Mouse (Mus musculus) forebrain, postnatal 0 days (tissue): ENCODE data around the gene Edrf1. TPM values are rescaled to one million over a fixed set of nuclear protein-coding genes. Genes with fewer than 3 reads are reported as not detected.

Experiments
- ATAC-seq: fragments of 200-750 bp; cut with Nextera tagmentation; 2 replicates; pipeline ENCODE4 v1.8.0; 2017; ENCODE audit warnings: mild to moderate bottlenecking, moderate library complexity
- DNase-seq: peaks from one replicate; pipeline ENCODE4 v3.0.0-alpha.2; 2015
- H3K27ac ChIP-seq: fragments of 300-500 bp; sonication (generic); 2 replicates; pipeline ENCODE4 v1.5.1; 2014; ENCODE audit warnings: low read depth, mild to moderate bottlenecking, antibody characterized with exemption, low read length, moderate library complexity, mixed read lengths
- H3K27me3 ChIP-seq: fragments of 300-500 bp; sonication (generic); 2 replicates; pipeline ENCODE4 v1.6.1; 2014; ENCODE audit warnings: mild to moderate bottlenecking, low read length, mixed read lengths; ENCODE audit not compliant: insufficient read depth
- H3K36me3 ChIP-seq: fragments of 300-500 bp; sonication (generic); 2 replicates; pipeline ENCODE4 v1.6.1; 2014; ENCODE audit warnings: mild to moderate bottlenecking, moderate library complexity; ENCODE audit not compliant: insufficient read depth
- H3K4me1 ChIP-seq: fragments of 300-500 bp; sonication (generic); 2 replicates; pipeline ENCODE4 v1.6.1; 2014; ENCODE audit warnings: antibody characterized with exemption; ENCODE audit not compliant: insufficient read depth
- H3K4me2 ChIP-seq: fragments of 300-500 bp; sonication (generic); 2 replicates; pipeline ENCODE4 v1.6.1; 2014; ENCODE audit warnings: low read depth, mild to moderate bottlenecking, moderate library complexity
- H3K4me3 ChIP-seq: fragments of 300-500 bp; sonication (generic); 2 replicates; pipeline ENCODE4 v1.5.1; 2014; ENCODE audit warnings: low read depth, low read length, mixed read lengths
- H3K9ac ChIP-seq: fragments of 300-500 bp; sonication (generic); 2 replicates; pipeline ENCODE4 v1.6.1; 2014; ENCODE audit warnings: mild to moderate bottlenecking
- H3K9me3 ChIP-seq: fragments of 300-500 bp; sonication (generic); 2 replicates; pipeline ENCODE4 v1.6.1; 2016; ENCODE audit warnings: low read length
- CTCF ChIP-seq: sonication (generic); IDR thresholded peaks from 2 replicates; pipeline ENCODE4 v1.5.1; 2016; ENCODE audit warnings: antibody characterized with exemption, control low read depth, low read depth
- WGBS: fragments of 180-500 bp; shearing (Covaris S2); extraction: QIAGEN DNeasy Blood & Tissue Kit; methylation state at CpG from one replicate; pipeline ENCODE4 v1.1.7; 2014; 5-methylcytosine and 5-hydroxymethylcytosine counted together
- polyA plus RNA-seq: library from polyadenylated mRNA; unstranded; fragments of >200 nt; fragmentation: Nextera tagmentation; extraction: Ambion mirVana; gene quantifications from 2 replicates; pipeline ENCODE4 v1.2.1, GENCODE M21; 2015
- total RNA-seq: library from RNA; depleted of rRNA; stranded (reverse); fragments of >200 nt; gene quantifications from 2 replicates; pipeline ENCODE4 v1.2.3, GENCODE M21; 2014

Gene Edrf1
- total and polyA plus RNA-seq, 2 experiments from 2014 or later = 10.5 to 27.8 TPM

- H3K36me3 ChIP-seq = peaks cover 10% of the 10 kb centered on the region; the same call in 1 of the 2 replicates
- H3K27me3 ChIP-seq = no peaks in the 10 kb centered on the region
- no peak overlapping the region for H3K9ac ChIP-seq
- DNase-seq (no peak), ATAC-seq (no peak)
- 88% methylated on average over 12 of the region's 12 CpGs for WGBS
- H3K4me1 ChIP-seq = no peaks in the 10 kb centered on the region
- TF ChIP-seq CTCF = no peak
- H3K27ac ChIP-seq = no peak overlapping the region
- no peaks in the 10 kb centered on the region for H3K9me3 ChIP-seq
- H3K4me3 ChIP-seq = no peak overlapping the region
- H3K4me2 ChIP-seq = no peak overlapping the region
Measured at GRCm38 (mm10) chr7:133698021-133698709, 60.8 kb downstream of the Edrf1 start.

DNA sequence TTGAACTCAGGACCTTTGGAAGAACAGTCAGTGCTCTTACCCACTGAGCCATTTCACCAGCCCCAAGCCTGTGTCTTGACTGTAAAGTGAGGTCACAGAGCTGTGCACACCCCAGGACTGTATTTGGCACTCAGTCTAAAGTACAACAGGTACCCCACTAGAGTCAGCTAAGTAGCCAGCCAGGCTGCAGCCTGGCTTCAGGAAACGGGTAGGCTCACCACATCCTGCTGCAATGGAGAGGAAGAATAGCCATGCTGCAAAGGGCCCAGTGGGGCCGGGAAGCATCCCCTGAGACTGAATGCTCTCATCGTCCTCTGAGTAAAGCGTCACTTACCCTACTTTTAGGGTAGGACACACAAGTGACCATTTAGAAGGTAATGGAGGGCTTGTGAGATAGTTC is 62.5 kb downstream of the Edrf1 start:
- Histone ChIP-seq H3K27ac (no peak overlapping the region), H3K4me1 (no peaks in the 10 kb centered on the region), H3K9me3 (no peaks in the 10 kb centered on the region), H3K4me2 (no peak overlapping the region), H3K36me3 (peaks cover 10% of the 10 kb centered on the region; the same call in 1 of the 2 replicates), H3K9ac (no peak overlapping the region), H3K27me3 (no peaks in the 10 kb centered on the region), H3K4me3 (no peak overlapping the region)
- ATAC-seq = no peak
- no peak for TF ChIP-seq CTCF
- WGBS = 87% methylated on average over 4 of the region's 4 CpGs
- DNase-seq = no peak

DNA sequence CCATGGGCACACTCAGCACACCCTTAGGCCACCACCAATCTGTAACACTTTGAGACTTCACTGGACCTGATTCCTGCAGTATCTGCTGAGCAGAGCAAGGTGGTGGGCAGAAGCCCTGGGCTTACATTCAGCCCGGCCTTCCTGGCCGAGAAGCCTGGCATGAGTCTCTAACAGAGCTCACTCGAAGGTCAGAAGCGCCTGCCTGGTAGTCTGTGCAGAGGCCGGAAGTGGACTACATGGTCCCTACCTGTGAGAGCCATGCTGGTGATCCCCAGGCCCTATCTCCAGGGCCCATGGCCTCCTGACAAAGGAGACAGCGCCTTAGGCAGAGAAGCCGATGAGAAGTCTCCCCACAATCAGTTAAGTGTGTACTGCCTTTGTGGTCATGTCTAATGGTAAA is 64.0 kb downstream of the Edrf1 start:
- Histone ChIP-seq H3K4me3 (no peak overlapping the region), H3K27me3 (no peaks in the 10 kb centered on the region), H3K4me1 (no peaks in the 10 kb centered on the region), H3K36me3 (peaks cover 10% of the 10 kb centered on the region; the same call in 1 of the 2 replicates), H3K9me3 (no peaks in the 10 kb centered on the region), H3K27ac (no peak overlapping the region), H3K4me2 (no peak overlapping the region), H3K9ac (no peak overlapping the region)
- WGBS = 96% methylated on average over 7 of the region's 7 CpGs
- DNase-seq = no peak
- no peak for TF ChIP-seq CTCF
- ATAC-seq = no peak

DNA sequence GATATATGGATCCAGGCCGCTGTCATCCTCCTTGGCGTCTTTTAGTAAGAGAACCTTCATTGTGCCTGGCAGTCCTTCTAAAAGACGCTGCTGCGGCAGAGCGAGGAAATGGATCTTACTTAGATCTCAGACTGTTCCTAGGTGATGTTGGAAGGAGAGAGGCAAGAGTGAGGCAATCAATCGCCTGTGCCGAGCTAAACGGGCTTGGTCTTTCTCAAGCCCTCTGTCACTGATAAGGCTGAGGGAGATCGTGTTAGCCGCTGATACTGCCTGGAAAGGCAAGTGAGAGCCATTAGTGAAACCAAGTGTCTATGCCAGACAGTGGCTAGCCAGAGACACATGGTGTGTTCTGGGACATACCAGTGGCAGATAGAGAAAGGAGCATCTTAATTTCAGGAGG is 65.0 kb downstream of the Edrf1 start:
- no peak overlapping the region for H3K4me3 ChIP-seq
- H3K27ac ChIP-seq = no peak overlapping the region
- H3K9me3 ChIP-seq = no peaks in the 10 kb centered on the region
- ATAC-seq (no peak), DNase-seq (no peak)
- no peak for TF ChIP-seq CTCF
- H3K36me3 ChIP-seq = peaks cover under 1% of the 10 kb centered on the region; the same call in 1 of the 2 replicates
- no peaks in the 10 kb centered on the region for H3K27me3 ChIP-seq
- no peak overlapping the region for H3K4me2 ChIP-seq
- no peak overlapping the region for H3K9ac ChIP-seq
- H3K4me1 ChIP-seq = no peaks in the 10 kb centered on the region
- 94% methylated on average over 10 of the region's 10 CpGs for WGBS

DNA sequence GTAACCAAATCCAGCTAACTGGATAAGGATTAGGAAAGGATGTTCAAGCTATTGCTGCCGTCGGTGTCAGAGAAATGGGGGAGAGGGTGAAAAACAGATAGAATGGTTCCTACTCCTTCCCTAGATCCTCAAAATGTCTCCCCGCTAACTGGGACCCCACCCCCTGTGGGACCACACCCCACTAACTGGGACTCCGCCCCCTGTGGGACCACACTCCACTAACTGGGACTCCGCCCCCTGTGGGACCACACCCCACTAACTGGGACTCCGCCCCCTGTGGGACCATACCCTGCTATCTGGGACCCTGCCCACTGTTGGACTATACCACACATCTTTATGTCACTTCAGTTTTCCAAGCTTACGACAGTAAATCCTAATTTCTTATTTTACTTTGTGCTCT is 66.6 kb downstream of the Edrf1 start:
- Histone ChIP-seq H3K27me3 (no peaks in the 10 kb centered on the region), H3K4me1 (no peaks in the 10 kb centered on the region), H3K4me2 (no peak overlapping the region), H3K9me3 (no peaks in the 10 kb centered on the region), H3K4me3 (no peak overlapping the region), H3K36me3 (no peaks in the 10 kb centered on the region), H3K27ac (no peak overlapping the region), H3K9ac (no peak overlapping the region)
- WGBS = 96% methylated on average over 7 of the region's 7 CpGs
- ATAC-seq (no peak), DNase-seq (no peak)
- no peak for TF ChIP-seq CTCF

DNA sequence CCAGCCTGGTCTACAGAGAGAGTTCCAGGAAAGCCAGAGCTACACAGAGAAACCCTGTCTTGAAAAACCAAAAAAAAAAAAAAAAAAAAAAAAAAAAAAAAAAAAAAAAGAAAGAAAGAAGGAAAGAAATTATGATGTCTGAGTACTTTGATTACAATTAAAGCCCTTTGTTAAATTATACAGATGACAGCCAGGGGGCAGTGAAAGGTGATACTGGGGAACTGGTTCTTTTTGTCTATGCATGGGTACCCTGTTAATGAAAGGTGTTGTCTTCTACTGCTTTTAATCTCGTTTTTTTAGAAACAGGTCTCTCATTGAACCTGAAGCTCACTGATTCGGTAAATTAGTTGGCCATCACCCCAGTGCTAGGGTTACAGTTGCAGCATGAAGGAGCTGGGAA is 70.0 kb downstream of the Edrf1 start:
- Histone ChIP-seq H3K36me3 (peaks cover 2% of the 10 kb centered on the region; the same call in 1 of the 2 replicates), H3K4me1 (peaks cover 7% of the 10 kb centered on the region), H3K27ac (no peak overlapping the region), H3K9me3 (no peaks in the 10 kb centered on the region), H3K4me2 (no peak overlapping the region), H3K9ac (no peak overlapping the region), H3K4me3 (no peak overlapping the region), H3K27me3 (no peaks in the 10 kb centered on the region)
- 70% methylated on average over 2 of the region's 2 CpGs for WGBS
- no peak for ATAC-seq
- 0 out of 2 replicates have a peak, but pooled peaks have one; percentile 24 for TF ChIP-seq CTCF
- no peak for DNase-seq

GRCm38 (mm10) chr7:133715387-133715786 is 78.0 kb downstream of the Edrf1 start:
- ATAC-seq = no peak
- WGBS = 71% methylated on average over 4 of the region's 4 CpGs
- Histone ChIP-seq H3K9ac (no peak overlapping the region), H3K4me2 (no peak overlapping the region), H3K9me3 (no peaks in the 10 kb centered on the region), H3K27ac (no peak overlapping the region), H3K4me3 (no peak overlapping the region), H3K36me3 (peaks cover 71% of the 10 kb centered on the region), H3K4me1 (no peaks in the 10 kb centered on the region), H3K27me3 (no peaks in the 10 kb centered on the region)
- no peak for DNase-seq
- TF ChIP-seq CTCF = no peak
